Mouse (Mus musculus) testis, postnatal 14 days (tissue): Measurements from ENCODE around the gene Naga.

Experiments
- DNase-seq: peaks from one replicate; pipeline ENCODE4 v3.0.0; 2021; ENCODE audit warnings: low spot score

The Naga gene

GRCm38 (mm10) chr15:82337875-82338274, 850 bp downstream of the Naga start:
- DNase-seq: no peak

GRCm38 (mm10) chr15:82336629-82337028, 2.1 kb downstream of the Naga start:
- DNase-seq: no peak

- DNase-seq: no peak
Observed at GRCm38 (mm10) chr15:82335194-82335593, 3.5 kb downstream of the Naga start.

- DNase-seq: no peak
Observed at GRCm38 (mm10) chr15:82325382-82325781, 13.3 kb downstream of the Naga start.

- no peak for DNase-seq
Observed at GRCm38 (mm10) chr15:82322195-82322594, 16.5 kb downstream of the Naga start.

GRCm38 (mm10) chr15:82319613-82320012, 19.1 kb downstream of the Naga start:
- DNase-seq: no peak

GRCm38 (mm10) chr15:82317839-82318238, 20.9 kb downstream of the Naga start:
- DNase-seq: no peak

- no peak for DNase-seq
Observed at GRCm38 (mm10) chr15:82308416-82308815, 30.3 kb downstream of the Naga start.

GRCm38 (mm10) chr15:82307107-82307506, 31.6 kb downstream of the Naga start:
- DNase-seq: no peak

GRCm38 (mm10) chr15:82298764-82299561, 39.8 kb downstream of the Naga start, which contains the start of gene Wbp2nl:
Gene Wbp2nl (plus strand): TSS chr15:82298954.
- peak; percentile 89 for DNase-seq

GRCm38 (mm10) chr15:82294059-82294458, 44.7 kb downstream of the Naga start:
- DNase-seq: no peak

GRCm38 (mm10) chr15:82293271-82293711, 45.4 kb downstream of the Naga start:
- DNase-seq: no peak

GRCm38 (mm10) chr15:82292851-82293250, 45.9 kb downstream of the Naga start:
- DNase-seq: no peak

GRCm38 (mm10) chr15:82290252-82290651, 48.5 kb downstream of the Naga start:
- DNase-seq: no peak

- no peak for DNase-seq
Observed at GRCm38 (mm10) chr15:82286157-82286556, 52.6 kb downstream of the Naga start.

GRCm38 (mm10) chr15:82280638-82281037, 58.1 kb downstream of the Naga start:
- DNase-seq: no peak
